Mouse (Mus musculus) liver, postnatal 0 days (tissue): ENCODE data around the gene Zfand4.

ENCODE experiments used
- CTCF ChIP-seq: sonication (generic); IDR thresholded peaks from 2 replicates; pipeline ENCODE4 v1.5.1; 2016; ENCODE audit warnings: antibody characterized with exemption, low read depth
- EP300 ChIP-seq: IDR thresholded peaks from 2 replicates; pipeline ENCODE4 v1.6.1; 2016; ENCODE audit warnings: antibody characterized with exemption, low read depth, mild to moderate bottlenecking

GRCm38 (mm10) chr6:116367971-116368370 lies 103.9 kb downstream of the Zfand4 start:
- TF ChIP-seq CTCF (no peak), EP300 (no peak)
